Mouse (Mus musculus) brain, embryonic 18.5 days (tissue): ENCODE data around the gene Gm21943.
"Not testable (repeated sequence)": the region's sequence is repeated elsewhere in the genome, so short reads cannot be mapped to it uniquely, and the experiment has no call there.

Experiments used
- DNase-seq: peaks from one replicate; pipeline ENCODE4 v3.0.0-alpha.2; 2012; ENCODE audit warnings: low read depth, low spot score

The Gm21943 gene

GRCm38 (mm10) chrY:57533644-57534043 lies at the start of gene Gm21943:
Gene Gm21943, minus strand, starts transcription at chrY:57533744.
- not testable (repeated sequence) for DNase-seq
